Mouse (Mus musculus): ENCODE measurements around the gene Myb. TPM values are rescaled to one million over a fixed set of nuclear protein-coding genes. Genes with fewer than 3 reads are reported as not detected.
A peak's percentile ranks its signal among the peaks of the same experiment; 100 is the strongest.

The Myb gene
- 7.0 and 8.1 TPM in 2 replicates for polyA plus RNA-seq (2014; fragmentation: Nextera tagmentation; extraction: Ambion mirVana)

- H3K36me3 ChIP-seq (ENCODE audit: control insufficient read depth, insufficient read depth, low read length) = no peaks in the 10 kb centered on the region
Measured at GRCm38 (mm10) chr10:21160537-21161358, at the start of gene Myb. Myb (minus strand) TSS chr10:21160984.

GRCm38 (mm10) chr10:21207378-21207777, 46.6 kb upstream of the Myb start:
- Histone ChIP-seq H3K4me2 (ENCODE audit: low read depth, severe bottlenecking) (no peak overlapping the region), H3K4me1 (ENCODE audit: control insufficient read depth, insufficient read depth, low read length) (no peaks in the 10 kb centered on the region), H3K4me3 (ENCODE audit: low read depth, low read length) (no peak overlapping the region), H3K9ac (ENCODE audit: low read length) (no peak overlapping the region), H3K36me3 (ENCODE audit: control insufficient read depth, insufficient read depth, low read length) (no peaks in the 10 kb centered on the region), H3K27ac (replicated peaks; ENCODE audit: low read depth, low read length) (no peak overlapping the region), H3K27me3 (ENCODE audit: control insufficient read depth, insufficient read depth, low read length) (no peaks in the 10 kb centered on the region), H3K9me3 (ENCODE audit: control insufficient read depth, low read length) (no peaks in the 10 kb centered on the region)
- 44% methylated on average over 1 of the region's 1 CpGs for WGBS
- no peak for DNase-seq (ENCODE audit: low spot score)
- no peak for ATAC-seq (ENCODE audit: insufficient number of reproducible peaks, low FRiP score, low TSS enrichment, low read depth)

More at GRCm38 (mm10) chr10:21160537-21161358, at the start of gene Myb:
- peak; percentile 87 for DNase-seq (ENCODE audit: low spot score)
- Histone ChIP-seq H3K27ac (replicated peaks; ENCODE audit: low read depth, low read length) (peak within 1 kb of the TSS; percentile 76), H3K27me3 (ENCODE audit: control insufficient read depth, insufficient read depth, low read length) (peaks cover 10% of the 10 kb centered on the region; the same call in 1 of the 2 replicates), H3K9ac (ENCODE audit: low read length) (peak within 1 kb of the TSS; percentile 88), H3K4me1 (ENCODE audit: control insufficient read depth, insufficient read depth, low read length) (peaks cover 8% of the 10 kb centered on the region; the same call in 1 of the 2 replicates), H3K4me3 (ENCODE audit: low read depth, low read length) (peak within 1 kb of the TSS; percentile 70), H3K9me3 (ENCODE audit: control insufficient read depth, low read length) (no peaks in the 10 kb centered on the region), H3K4me2 (ENCODE audit: low read depth, severe bottlenecking) (peak within 1 kb of the TSS; percentile 89)
- WGBS = under 1% methylated on average over 77 of the region's 86 CpGs
- ATAC-seq (ENCODE audit: insufficient number of reproducible peaks, low FRiP score, low TSS enrichment, low read depth) = peak; percentile 86

GRCm38 (mm10) chr10:21206232-21206631, 45.4 kb upstream of the Myb start:
- ATAC-seq (ENCODE audit: insufficient number of reproducible peaks, low FRiP score, low TSS enrichment, low read depth) = no peak

GRCm38 (mm10) chr10:21204496-21205085, 43.8 kb upstream of the Myb start:
- no peak overlapping the region for H3K27ac ChIP-seq (replicated peaks; ENCODE audit: low read depth, low read length)
- H3K4me2 ChIP-seq (ENCODE audit: low read depth, severe bottlenecking) = no peak overlapping the region
- H3K4me3 ChIP-seq (ENCODE audit: low read depth, low read length) = no peak overlapping the region
- H3K27me3 ChIP-seq (ENCODE audit: control insufficient read depth, insufficient read depth, low read length) = no peaks in the 10 kb centered on the region
- H3K4me1 ChIP-seq (ENCODE audit: control insufficient read depth, insufficient read depth, low read length) = no peaks in the 10 kb centered on the region
- H3K36me3 ChIP-seq (ENCODE audit: control insufficient read depth, insufficient read depth, low read length) = no peaks in the 10 kb centered on the region
- H3K9ac ChIP-seq (ENCODE audit: low read length) = no peak overlapping the region
- 86% methylated on average over 10 of the region's 10 CpGs for WGBS
- no peaks in the 10 kb centered on the region for H3K9me3 ChIP-seq (ENCODE audit: control insufficient read depth, low read length)
- ATAC-seq (ENCODE audit: insufficient number of reproducible peaks, low FRiP score, low TSS enrichment, low read depth) (no peak), DNase-seq (ENCODE audit: low spot score) (no peak)

More at GRCm38 (mm10) chr10:21206232-21206631, 45.4 kb upstream of the Myb start:
- no peak overlapping the region for H3K9ac ChIP-seq (ENCODE audit: low read length)
- no peaks in the 10 kb centered on the region for H3K9me3 ChIP-seq (ENCODE audit: control insufficient read depth, low read length)
- no peak overlapping the region for H3K27ac ChIP-seq (replicated peaks; ENCODE audit: low read depth, low read length)
- no peaks in the 10 kb centered on the region for H3K4me1 ChIP-seq (ENCODE audit: control insufficient read depth, insufficient read depth, low read length)
- H3K36me3 ChIP-seq (ENCODE audit: control insufficient read depth, insufficient read depth, low read length) = no peaks in the 10 kb centered on the region
- H3K4me3 ChIP-seq (ENCODE audit: low read depth, low read length) = no peak overlapping the region
- no peaks in the 10 kb centered on the region for H3K27me3 ChIP-seq (ENCODE audit: control insufficient read depth, insufficient read depth, low read length)
- H3K4me2 ChIP-seq (ENCODE audit: low read depth, severe bottlenecking) = no peak overlapping the region
- no peak for DNase-seq (ENCODE audit: low spot score)
- WGBS = 90% methylated on average over 2 of the region's 2 CpGs

GRCm38 (mm10) chr10:21203886-21204285, 43.1 kb upstream of the Myb start:
- ATAC-seq (ENCODE audit: insufficient number of reproducible peaks, low FRiP score, low TSS enrichment, low read depth) (no peak), DNase-seq (ENCODE audit: low spot score) (no peak)
- Histone ChIP-seq H3K4me3 (ENCODE audit: low read depth, low read length) (no peak overlapping the region), H3K4me2 (ENCODE audit: low read depth, severe bottlenecking) (no peak overlapping the region), H3K9me3 (ENCODE audit: control insufficient read depth, low read length) (no peaks in the 10 kb centered on the region), H3K27me3 (ENCODE audit: control insufficient read depth, insufficient read depth, low read length) (no peaks in the 10 kb centered on the region), H3K9ac (ENCODE audit: low read length) (no peak overlapping the region), H3K27ac (replicated peaks; ENCODE audit: low read depth, low read length) (no peak overlapping the region), H3K4me1 (ENCODE audit: control insufficient read depth, insufficient read depth, low read length) (no peaks in the 10 kb centered on the region), H3K36me3 (ENCODE audit: control insufficient read depth, insufficient read depth, low read length) (no peaks in the 10 kb centered on the region)
- WGBS = 86% methylated on average over 5 of the region's 5 CpGs

- Histone ChIP-seq H3K4me1 (ENCODE audit: control insufficient read depth, insufficient read depth, low read length) (no peaks in the 10 kb centered on the region), H3K36me3 (ENCODE audit: control insufficient read depth, insufficient read depth, low read length) (no peaks in the 10 kb centered on the region), H3K4me2 (ENCODE audit: low read depth, severe bottlenecking) (no peak overlapping the region), H3K27ac (replicated peaks; ENCODE audit: low read depth, low read length) (no peak overlapping the region), H3K27me3 (ENCODE audit: control insufficient read depth, insufficient read depth, low read length) (no peaks in the 10 kb centered on the region), H3K9me3 (ENCODE audit: control insufficient read depth, low read length) (no peaks in the 10 kb centered on the region), H3K4me3 (ENCODE audit: low read depth, low read length) (no peak overlapping the region), H3K9ac (ENCODE audit: low read length) (no peak overlapping the region)
- WGBS = 98% methylated on average over 3 of the region's 3 CpGs
- no peak for DNase-seq (ENCODE audit: low spot score)
- ATAC-seq (ENCODE audit: insufficient number of reproducible peaks, low FRiP score, low TSS enrichment, low read depth) = no peak
Measured at GRCm38 (mm10) chr10:21203461-21203860, 42.7 kb upstream of the Myb start.

GRCm38 (mm10) chr10:21200761-21201160, 40.0 kb upstream of the Myb start:
- no peak overlapping the region for H3K4me2 ChIP-seq (ENCODE audit: low read depth, severe bottlenecking)
- no peaks in the 10 kb centered on the region for H3K36me3 ChIP-seq (ENCODE audit: control insufficient read depth, insufficient read depth, low read length)
- DNase-seq (ENCODE audit: low spot score) (no peak), ATAC-seq (ENCODE audit: insufficient number of reproducible peaks, low FRiP score, low TSS enrichment, low read depth) (no peak)
- H3K27me3 ChIP-seq (ENCODE audit: control insufficient read depth, insufficient read depth, low read length) = no peaks in the 10 kb centered on the region
- no peak overlapping the region for H3K4me3 ChIP-seq (ENCODE audit: low read depth, low read length)
- no peak overlapping the region for H3K27ac ChIP-seq (replicated peaks; ENCODE audit: low read depth, low read length)
- H3K9me3 ChIP-seq (ENCODE audit: control insufficient read depth, low read length) = no peaks in the 10 kb centered on the region
- WGBS = 84% methylated on average over 7 of the region's 7 CpGs
- H3K4me1 ChIP-seq (ENCODE audit: control insufficient read depth, insufficient read depth, low read length) = 0 out of 2 replicates have a peak, but pooled peaks cover 3% of the 10 kb centered on the region
- H3K9ac ChIP-seq (ENCODE audit: low read length) = no peak overlapping the region

- no peak for DNase-seq (ENCODE audit: low spot score)
- Histone ChIP-seq H3K27ac (replicated peaks; ENCODE audit: low read depth, low read length) (no peak overlapping the region), H3K36me3 (ENCODE audit: control insufficient read depth, insufficient read depth, low read length) (no peaks in the 10 kb centered on the region), H3K9me3 (ENCODE audit: control insufficient read depth, low read length) (no peaks in the 10 kb centered on the region), H3K4me3 (ENCODE audit: low read depth, low read length) (no peak overlapping the region), H3K9ac (ENCODE audit: low read length) (no peak overlapping the region), H3K27me3 (ENCODE audit: control insufficient read depth, insufficient read depth, low read length) (no peaks in the 10 kb centered on the region), H3K4me1 (ENCODE audit: control insufficient read depth, insufficient read depth, low read length) (peaks cover 6% of the 10 kb centered on the region; the same call in 1 of the 2 replicates), H3K4me2 (ENCODE audit: low read depth, severe bottlenecking) (no peak overlapping the region)
- ATAC-seq (ENCODE audit: insufficient number of reproducible peaks, low FRiP score, low TSS enrichment, low read depth) = no peak
Measured at GRCm38 (mm10) chr10:21200322-21200721, 39.5 kb upstream of the Myb start.

All from limb, embryonic 11.5 days (tissue).